Mouse (Mus musculus) spleen, postnatal 4 days (tissue): ENCODE data around the gene Defb43.
A peak's percentile ranks its signal among the peaks of the same experiment; 100 is the strongest.

Experiments used
- DNase-seq, 2 experiments: peaks; one replicate each; pipeline ENCODE4 v3.0.0; 2022; ENCODE audit warnings: low spot score in 2 of 2

The Defb43 gene

DNA sequence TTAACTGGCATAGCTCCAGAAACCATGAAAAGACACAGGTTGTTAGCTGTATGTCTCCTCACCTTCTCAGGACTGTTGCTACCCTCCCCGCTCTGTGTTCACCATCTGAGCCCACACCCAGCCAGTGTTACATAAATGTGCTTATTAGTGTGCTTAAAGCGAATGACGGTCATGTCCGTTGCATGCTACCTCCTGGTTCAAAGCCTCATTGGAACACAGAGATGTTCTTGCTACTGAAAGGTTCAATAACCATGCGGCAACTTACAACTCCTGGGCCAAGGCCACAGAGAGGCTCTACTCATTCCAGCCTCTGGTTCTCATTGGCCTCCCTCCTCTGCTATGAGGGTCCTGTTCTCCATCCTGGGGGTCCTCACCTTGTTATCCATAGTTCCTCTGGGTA, at the start of gene Defb43:
Gene Defb43 (plus strand): TSS at position 301 of the 400 bp plus-strand sequence.
- no peak for DNase-seq

DNA sequence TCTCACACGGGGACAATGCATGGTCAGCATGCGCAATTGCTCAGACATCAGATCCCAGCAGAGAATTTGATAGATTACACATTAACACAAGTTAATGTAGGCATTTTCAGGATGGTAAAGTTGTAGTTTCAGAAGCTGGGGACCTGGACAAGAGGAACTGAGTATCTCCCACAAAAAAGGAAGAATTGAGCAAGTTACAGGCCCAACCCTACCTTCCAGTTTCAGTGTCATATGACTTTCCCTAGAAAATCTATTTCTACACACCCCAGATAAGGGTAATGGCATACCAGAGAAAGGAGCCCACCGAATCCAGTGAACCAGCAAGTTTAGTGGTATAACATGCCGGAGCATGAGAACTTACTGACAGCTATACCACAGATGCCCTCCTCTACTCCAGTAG, 47.9 kb upstream of the Defb43 start:
- peak in 1 of 2 experiments; percentile 25 for DNase-seq

DNA sequence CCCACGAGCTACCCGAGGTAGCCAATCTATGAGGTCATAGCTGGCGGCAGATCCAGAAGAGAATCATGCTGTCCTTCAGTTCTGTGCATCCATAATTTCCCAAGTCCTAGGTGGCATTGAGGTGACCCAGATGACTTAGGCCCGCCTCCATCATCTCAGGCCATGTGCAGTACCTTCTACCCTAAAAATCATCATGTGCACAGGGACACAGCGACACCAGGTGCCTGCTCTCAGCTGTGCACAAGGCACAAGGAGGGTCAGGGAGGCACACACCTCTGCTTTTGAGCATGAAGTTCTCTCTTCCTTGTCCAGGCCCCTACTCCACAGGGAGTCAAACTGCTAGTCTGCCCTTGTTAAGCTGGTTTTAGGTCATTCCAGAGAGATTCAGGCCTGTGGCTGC, 46.2 kb upstream of the Defb43 start:
- peak in 1 of 2 experiments; percentile 24 for DNase-seq

DNA sequence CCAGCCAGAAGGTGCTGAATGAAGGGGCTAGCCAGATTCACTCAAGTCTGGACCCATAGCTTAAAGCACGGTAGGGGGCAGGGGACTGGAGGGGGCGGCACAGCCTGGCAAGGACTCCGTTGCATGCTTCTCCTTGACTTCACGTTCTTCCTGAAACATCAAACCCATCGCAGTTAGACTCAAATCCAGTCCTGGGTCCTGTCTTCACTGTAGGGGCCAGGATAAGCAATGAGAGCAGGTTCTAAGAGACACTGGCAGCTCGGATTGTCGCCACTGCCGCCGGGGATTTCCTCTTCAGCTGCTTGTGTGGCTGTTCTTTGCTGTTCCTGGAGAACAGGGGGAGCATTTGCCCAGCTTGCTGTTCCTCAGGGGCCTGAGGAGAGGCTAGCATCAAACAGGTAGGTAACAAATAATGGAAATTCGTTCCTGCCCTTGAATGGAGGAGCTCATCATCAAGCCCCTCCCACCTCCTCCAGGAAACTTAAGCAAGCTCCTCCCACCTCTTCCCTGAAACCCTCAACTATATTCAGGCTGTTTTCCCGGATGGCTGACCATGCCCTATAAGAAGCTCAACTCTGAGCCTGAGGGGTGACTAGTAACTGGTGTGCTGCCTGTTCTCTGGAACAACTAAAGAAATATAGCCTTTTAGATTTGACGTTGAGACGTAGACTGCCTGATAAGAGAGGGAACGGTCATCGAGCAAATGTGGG, 45.6 kb upstream of the Defb43 start:
- no peak for DNase-seq

DNA sequence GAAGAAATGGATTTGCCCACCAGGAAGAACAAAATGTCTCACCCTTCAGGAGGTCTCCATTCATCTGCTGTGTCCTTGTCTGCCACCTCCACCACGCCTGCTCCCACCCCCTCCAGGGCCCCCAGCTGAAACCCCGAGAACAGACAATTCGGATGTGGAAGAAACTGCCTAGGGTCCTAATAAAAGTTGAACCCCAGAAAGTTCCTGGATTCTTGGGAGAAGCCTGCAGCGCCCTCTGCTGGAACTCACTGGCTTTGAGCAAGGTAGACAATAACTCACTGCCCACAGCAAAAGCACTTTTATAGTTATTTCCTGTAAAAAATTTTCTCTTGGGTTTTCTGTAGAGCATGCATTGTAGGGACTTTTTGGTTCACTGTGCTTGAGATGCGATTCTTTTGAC, 36.5 kb upstream of the Defb43 start:
- DNase-seq: peak; percentile 46 to 77

DNA sequence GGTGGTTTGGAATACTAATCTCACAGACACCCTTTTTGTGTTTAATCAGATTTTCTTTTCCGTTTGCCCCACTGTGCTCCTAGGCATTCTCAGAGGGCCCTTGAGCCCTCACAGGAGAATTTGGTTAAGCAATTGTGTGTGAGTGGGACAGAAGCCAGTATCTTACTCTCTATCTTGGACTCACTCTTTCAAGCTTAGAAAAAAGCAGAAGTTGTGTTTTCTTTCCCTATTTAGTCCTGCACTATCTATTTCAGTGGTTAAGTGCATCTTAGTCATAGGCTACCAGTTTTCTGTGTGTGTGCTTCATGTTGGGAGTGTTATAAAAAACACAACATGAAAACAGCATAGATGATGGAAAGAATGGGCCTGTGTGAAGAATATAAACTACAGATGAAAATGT, 31.8 kb upstream of the Defb43 start:
- DNase-seq: no peak

DNA sequence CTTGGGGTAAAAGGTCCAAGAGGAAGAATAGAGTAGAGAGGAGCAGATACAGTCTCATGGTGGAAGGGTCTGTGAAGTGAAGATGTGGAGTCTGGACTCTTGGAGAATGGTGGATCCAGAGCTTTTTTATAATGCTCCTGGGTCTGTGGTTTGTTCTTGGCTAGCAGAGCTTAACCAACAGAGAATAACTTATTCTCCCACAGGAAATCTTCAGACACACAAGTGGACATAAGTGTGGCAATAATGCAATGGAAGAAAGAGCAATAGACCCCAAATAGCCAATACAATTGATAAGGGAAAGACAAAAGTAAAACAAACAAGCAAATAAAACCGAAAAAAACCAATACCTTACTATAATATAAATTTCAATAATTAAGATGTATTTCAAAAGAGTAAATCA, 27.2 kb upstream of the Defb43 start, which contains the start of gene Defb48:
Gene Defb48 (minus strand): TSS at position 101 of the 400 bp plus-strand sequence.
- no peak for DNase-seq

DNA sequence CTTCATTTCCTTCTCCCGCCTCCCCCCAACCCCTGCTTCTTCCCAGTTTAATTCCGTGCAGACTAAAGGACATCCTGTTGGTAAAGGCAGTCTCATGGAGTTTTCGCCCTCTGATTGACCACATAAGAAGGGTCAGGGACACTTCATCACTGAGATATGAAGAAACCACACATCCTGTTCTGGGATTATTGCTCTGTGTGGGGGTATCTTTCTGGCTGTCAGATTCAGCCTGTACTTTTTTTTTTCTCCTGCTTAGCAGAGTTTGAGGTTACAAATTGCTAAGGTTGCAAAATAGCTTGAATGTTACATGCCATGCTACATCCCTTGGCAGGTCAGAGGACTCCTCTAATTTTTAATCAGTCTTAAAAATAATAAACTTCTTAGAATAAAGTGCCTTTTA, 20.3 kb upstream of the Defb43 start:
- DNase-seq: no peak

DNA sequence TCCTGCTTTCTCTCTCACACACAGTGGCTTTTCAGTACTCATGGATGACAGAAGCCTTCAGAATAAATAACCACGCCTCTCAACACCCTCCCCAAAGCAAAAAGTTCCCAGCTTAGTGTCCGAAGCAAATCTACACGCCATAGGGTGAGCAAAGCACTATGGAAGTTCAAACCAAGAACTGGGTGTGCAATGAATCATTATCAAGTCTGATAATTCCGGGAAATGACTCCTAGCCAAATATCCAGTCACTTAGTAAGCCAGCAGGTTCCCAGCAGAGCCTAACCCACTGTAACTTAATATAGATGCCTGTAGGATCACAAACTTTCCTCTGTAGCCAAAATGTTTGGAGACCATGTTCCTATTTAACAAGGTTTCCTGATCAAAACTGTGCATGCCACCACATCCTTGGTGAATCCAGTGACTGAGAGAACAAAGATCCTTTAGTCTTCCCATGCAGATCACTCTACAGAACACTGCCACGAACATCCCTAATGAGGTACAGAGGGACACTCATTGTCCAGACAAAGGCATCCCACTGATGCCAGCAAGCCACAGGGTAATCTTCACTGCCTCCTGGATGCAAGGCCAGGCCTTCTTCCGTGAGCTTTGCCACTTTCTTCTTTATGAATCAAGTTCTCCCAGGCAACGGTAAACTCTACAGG, 19.6 kb upstream of the Defb43 start:
- DNase-seq: no peak

DNA sequence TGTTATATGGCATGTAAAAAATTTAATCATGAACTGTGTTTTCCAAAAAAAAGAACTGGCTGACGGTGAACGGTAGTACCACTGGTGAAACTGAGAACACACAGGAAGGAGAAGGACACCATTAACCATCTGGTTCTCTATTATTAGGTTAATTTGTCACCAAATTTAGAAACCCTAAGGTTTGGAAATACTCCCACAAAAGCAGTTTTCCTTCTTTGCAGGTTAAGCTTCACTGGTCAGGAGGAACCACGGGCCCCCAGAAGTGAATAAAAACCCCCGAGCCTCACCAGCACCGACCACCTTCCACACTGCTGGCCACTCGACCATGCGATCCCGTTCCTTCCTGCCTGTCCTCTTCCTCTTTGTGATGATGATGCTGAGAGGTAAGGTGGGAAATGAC, 13.8 kb upstream of the Defb43 start, which contains the start of gene Defb47:
Gene Defb47 (plus strand): TSS at position 301 of the 400 bp plus-strand sequence.
- DNase-seq: no peak

DNA sequence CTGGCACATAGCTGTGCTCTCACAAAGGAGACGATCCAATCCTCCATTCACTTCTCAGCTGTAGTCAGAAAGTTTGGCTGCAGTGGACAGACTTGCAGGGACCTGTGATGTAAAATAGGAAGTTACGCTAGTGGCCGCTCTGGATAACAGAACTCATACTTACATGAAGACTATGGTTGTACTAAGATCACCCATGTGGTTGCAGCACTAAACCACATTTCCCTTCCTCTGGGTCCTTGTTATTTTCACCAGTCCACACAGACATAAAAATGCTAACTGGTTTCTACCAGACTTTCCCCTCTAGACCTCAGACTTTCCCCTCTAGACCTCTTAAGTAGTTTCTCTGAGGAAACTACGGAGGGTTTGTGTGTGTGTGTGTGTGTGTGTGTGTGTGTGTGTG, 12.6 kb upstream of the Defb43 start:
- DNase-seq: no peak

DNA sequence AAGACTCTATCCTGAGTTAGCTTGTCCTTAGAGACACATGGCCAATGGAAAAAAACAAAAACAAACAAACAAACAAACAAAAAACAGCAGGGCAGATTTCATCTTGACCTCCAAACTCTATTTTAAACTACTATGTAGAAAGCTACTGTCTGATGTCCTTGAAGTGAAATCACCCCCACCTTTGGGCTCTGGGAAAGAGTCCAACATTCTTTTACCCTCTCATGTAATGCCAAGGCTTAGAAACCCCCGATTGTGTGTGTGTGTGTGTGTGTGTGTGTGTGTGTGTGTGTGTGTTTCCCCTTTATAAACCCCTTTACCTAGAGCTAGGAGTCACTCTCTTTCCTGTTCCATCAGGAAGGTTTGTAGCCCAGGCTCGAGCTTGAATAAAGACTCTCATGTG, 9.0 kb upstream of the Defb43 start:
- no peak for DNase-seq

DNA sequence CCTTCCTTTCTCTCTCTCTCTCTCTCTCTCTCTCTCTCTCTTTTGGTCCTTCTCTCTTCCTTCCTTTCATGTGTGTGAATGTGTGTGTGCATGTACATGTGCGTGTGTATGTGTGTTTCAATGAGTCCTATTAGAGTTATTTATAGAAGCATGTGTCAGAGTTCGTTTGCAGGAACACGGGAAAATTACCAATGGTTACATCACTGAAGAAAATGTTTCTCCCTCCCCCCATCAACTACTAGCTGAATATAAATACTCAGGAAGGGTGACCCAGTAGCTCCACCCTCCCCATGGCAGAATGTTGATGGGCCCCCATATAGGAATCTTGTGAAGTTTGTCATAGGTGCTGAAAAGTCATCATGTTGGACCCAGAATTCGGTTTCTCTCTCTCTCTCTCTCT, 1.5 kb downstream of the Defb43 start:
- DNase-seq: no peak

DNA sequence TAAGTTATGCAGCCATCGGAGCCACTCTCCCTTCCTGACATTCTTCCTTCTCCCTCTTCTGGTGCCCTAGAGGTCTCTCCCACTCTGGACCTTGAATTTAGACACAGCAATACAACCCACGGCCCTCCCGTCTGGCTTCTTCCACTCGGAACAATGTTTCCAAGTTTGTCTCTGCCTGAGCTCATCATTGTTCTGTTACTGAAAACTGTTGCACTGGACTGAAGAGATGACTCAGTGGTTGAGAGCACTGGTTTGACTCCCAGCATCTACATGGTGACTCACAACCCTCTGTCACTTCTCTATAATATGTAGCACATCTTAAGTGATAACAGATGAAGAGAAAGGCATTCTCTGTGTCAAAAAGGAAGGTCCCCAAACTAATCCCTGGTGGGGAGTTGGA, 3.1 kb downstream of the Defb43 start:
- DNase-seq: no peak

DNA sequence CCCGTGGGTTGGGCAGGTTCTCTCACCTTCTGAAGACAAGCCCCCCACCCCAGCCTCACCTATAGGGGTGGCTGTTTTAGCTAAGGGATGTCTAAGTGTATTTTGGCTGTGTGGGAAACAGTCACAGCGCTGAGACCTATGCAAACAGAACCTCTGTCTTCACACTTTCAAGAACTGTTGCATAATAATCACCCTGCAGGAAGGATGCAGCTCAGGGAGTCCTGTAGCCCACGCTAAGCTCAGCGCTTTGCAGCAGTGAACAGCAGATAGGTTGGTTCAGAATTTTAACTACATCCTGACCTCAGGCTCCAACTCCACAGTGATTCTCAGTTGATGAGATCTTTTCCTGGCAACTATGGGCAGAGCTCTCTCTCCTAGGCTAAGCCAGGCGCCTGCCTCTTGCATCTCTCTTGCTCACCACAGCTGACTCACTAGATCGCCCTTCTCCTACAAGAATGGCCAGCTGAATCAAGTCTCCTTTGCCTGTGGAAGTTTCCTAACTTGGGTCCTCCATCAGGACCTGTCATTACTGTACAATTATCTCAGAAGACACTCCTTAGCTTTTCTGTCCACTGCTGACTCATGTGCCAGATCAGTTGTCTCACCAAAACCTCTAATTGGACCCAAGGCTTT, 9.1 kb downstream of the Defb43 start:
- DNase-seq: no peak

DNA sequence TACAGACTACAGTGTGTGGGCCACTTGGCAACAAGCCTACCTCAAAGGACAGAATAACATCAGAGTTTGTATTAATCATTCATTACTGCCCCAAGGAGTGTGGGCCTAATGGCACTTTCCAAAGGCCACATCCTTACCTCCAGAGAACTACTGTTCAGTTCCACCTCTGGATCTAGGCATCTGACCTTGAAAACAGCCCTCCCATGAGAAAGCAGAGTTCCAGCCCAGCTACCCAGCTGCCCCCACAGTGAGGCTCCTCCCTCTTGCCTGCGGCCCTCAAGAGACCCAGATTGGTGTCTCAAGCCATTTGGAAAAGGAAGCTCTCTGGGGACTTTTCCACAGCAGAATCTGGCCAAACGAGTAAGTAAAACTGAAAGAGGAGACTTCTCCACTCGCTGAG, 35.1 kb downstream of the Defb43 start, which contains the start of gene Defb42:
Gene Defb42 (plus strand): TSS at position 301 of the 400 bp plus-strand sequence.
- no peak for DNase-seq

DNA sequence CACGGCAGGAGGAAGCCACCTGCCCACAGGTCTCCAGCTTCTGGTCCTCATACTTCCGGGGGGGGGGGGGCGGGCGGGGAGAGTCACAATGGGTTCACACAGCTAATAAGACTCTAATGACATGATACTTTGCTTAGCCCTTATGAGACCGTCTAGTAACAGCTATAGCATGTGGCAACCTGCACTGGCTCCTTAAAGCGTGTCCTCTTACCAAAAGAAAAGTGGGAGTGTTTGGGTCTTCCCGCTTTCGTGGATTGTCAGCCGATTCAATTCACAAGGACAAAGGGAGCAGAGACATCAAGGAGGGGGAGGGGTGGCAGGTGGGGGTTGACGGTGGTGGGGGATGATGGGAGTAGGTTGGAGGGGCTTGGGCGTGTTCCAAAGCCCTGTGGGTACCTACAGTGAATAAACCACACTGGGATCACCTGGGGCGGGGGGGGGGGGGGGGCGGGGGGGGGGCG, 38.4 kb downstream of the Defb43 start, which contains the start of gene Defb30:
Gene Defb30 (minus strand): TSS at position 51 of the 461 bp plus-strand sequence.
- no peak for DNase-seq

DNA sequence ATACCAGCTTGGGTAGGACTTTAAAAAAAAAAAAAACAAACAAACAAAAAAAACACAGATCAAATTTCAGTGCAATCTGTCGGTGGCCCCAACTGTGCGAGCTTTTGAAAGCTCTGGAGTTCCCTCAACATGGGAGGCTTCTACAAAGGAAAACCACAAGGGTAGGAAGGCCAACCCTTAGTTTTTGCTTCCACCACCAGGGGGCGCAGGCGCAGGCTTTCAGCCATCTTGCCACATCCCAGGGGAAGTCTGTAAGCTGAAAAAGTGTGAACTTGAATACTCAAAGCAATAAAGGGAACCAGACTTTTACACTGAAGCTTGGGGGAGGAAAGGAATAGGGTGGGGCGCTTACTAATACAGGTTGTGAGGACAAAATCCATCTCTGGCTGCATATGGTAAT, 39.2 kb downstream of the Defb43 start:
- DNase-seq: peak; percentile 71 to 89

DNA sequence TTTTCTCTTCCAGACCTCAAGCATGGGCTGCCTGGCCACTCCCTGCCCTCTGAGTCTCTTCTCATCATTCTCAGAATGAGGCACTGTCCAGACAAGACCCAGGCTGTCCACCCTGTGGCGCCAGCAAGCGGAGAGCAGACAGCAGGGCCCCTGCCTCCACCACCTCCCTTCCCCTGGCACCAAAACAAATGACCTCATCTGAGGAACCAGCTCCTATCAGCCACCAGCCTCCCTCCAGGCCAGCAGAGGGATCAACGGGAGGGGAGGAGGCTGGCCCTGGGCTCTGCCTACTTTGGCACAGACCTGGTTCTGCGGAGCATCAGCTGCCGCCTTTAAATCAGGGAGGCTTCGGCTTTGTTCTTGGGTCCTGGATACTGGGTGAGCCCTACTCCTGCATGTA, 43.2 kb downstream of the Defb43 start:
- DNase-seq: no peak

DNA sequence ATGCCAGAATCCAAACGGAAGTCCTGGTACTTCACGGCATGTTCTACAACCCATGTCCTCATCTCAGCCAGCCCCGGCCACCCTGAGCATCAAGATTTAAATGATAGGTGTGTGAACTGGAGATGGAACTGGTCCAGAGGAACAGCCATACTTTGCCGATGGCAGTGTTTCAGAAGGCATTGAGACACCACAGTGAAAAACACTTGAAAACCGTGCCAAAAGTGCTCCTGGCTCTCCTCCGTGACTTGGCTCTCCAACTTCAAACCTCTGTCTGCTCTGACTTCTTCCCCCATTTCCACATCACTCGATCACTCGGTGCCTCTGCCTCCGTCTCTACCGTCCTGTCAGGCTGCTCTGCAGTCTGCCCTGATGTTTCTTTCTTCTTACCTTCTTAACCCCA, 48.8 kb downstream of the Defb43 start:
- DNase-seq: no peak

DNA sequence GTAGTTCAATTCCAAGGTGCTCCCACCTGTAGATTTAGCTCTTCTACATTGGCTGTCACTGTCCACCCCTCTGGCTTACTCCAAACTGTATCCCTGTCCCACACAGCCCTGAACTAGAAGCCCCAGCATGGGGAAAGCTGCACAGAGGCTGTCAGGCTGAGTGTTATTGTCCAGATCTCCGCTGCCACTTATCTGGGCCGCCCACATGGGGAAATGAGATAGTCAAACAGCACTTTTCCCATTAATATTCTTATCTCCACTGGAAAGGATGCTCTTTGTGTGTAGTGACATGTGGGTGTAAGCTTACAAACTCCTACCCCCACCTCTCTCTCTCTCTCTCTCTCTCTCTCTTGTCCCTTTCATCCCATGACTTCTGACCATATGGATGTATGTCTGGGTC, 50.6 kb downstream of the Defb43 start:
- DNase-seq: no peak

DNA sequence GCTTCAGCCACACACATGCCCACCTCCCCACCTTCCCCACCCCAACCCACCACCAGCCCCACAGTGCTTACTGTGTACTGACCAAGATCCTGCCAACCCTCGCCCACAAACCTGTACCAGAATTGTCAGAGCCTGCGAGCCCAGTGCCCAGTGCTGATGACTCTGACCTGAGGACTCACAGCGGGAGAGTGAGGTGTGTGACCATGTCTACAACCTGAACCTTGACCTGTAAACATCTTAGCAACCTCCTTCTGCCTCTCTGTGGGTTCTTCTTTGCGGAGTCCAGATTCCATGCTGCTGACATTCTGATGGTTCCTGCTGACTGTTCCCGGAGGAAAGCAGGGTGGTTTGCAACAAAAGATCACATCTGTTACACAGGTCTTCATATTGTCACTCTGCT, 53.8 kb downstream of the Defb43 start:
- no peak for DNase-seq
